Mouse (Mus musculus) adrenal gland, postnatal 25 days (tissue): Measurements from ENCODE around the gene Twf2. TPM values are rescaled to one million over a fixed set of nuclear protein-coding genes. Genes with fewer than 3 reads are reported as not detected.
"Not testable (repeated sequence)": the region's sequence is repeated elsewhere in the genome, so short reads cannot be mapped to it uniquely, and the experiment has no call there.

Experiments
- DNase-seq: peaks from one replicate; pipeline ENCODE4 v3.0.0; 2021; ENCODE audit warnings: mixed read lengths
- long read RNA-seq: library from polyadenylated mRNA; stranded (forward); transcript quantifications from one replicate; pipeline ENCODE4 v2.0.0, GENCODE M21; 2021
- total RNA-seq: library from RNA; stranded (reverse); gene quantifications from 2 replicates; pipeline ENCODE4 v1.2.3, GENCODE M21; 2021

Gene Twf2
- 111 and 128 TPM in 2 replicates for total RNA-seq
- long read RNA-seq, transcript Twf2-201 (9 exons, 1,596 nt), result major isoform, 99 of 123 reads
- long read RNA-seq, transcript Twf2-209 (6 exons, 819 nt), result minor isoform, 6 of 123 reads
- long read RNA-seq, partial matches to known transcripts, result 7 of 123 reads
- long read RNA-seq, other reads (novel, unspliced or antisense), result 9 of 123 reads

GRCm38 (mm10) chr9:106202819-106203636 is at the start of gene Twf2:
Gene Twf2 (plus strand): TSS chr9:106203108.
- peak; percentile 93 for DNase-seq

- peak; percentile 83 for DNase-seq
These were observed 48.8 kb upstream of the Twf2 start for GRCm38 (mm10) chr9:106154106-106154505.

GRCm38 (mm10) chr9:106156419-106156818 is 46.5 kb upstream of the Twf2 start:
- DNase-seq, result peak; percentile 56

- DNase-seq, result no peak
These were observed 45.8 kb upstream of the Twf2 start for GRCm38 (mm10) chr9:106156921-106157622.

GRCm38 (mm10) chr9:106157623-106157925 is 45.3 kb upstream of the Twf2 start:
- no peak for DNase-seq

GRCm38 (mm10) chr9:106158037-106158491 is 44.8 kb upstream of the Twf2 start, which contains the start of gene Glyctk:
Gene Glyctk (minus strand): TSS chr9:106158138.
- no peak for DNase-seq

- no peak for DNase-seq
These were observed 43.7 kb upstream of the Twf2 start for GRCm38 (mm10) chr9:106159237-106159636.

GRCm38 (mm10) chr9:106159784-106160301 is 43.1 kb upstream of the Twf2 start:
- DNase-seq, result peak; percentile 98

- DNase-seq, result no peak
These were observed 42.5 kb upstream of the Twf2 start for GRCm38 (mm10) chr9:106160426-106160825.

GRCm38 (mm10) chr9:106166709-106167108 is 36.2 kb upstream of the Twf2 start:
- DNase-seq, result no peak

- no peak for DNase-seq
These were observed 35.7 kb upstream of the Twf2 start for GRCm38 (mm10) chr9:106167241-106167640.

- no peak for DNase-seq
These were observed 35.2 kb upstream of the Twf2 start for GRCm38 (mm10) chr9:106167703-106168102.

GRCm38 (mm10) chr9:106169006-106169405 is 33.9 kb upstream of the Twf2 start:
- not testable (repeated sequence) for DNase-seq

GRCm38 (mm10) chr9:106169917-106170316 is 33.0 kb upstream of the Twf2 start:
- DNase-seq, result no peak

- peak; percentile 91 for DNase-seq
These were observed 32.2 kb upstream of the Twf2 start, which contains the start of gene Wdr82 for GRCm38 (mm10) chr9:106170556-106171345. Gene Wdr82 (plus strand): TSS chr9:106170928.

GRCm38 (mm10) chr9:106171346-106172158 is 31.4 kb upstream of the Twf2 start:
- peak; percentile 87 for DNase-seq

GRCm38 (mm10) chr9:106172527-106172926 is 30.4 kb upstream of the Twf2 start:
- DNase-seq, result no peak

- no peak for DNase-seq
These were observed 29.5 kb upstream of the Twf2 start for GRCm38 (mm10) chr9:106173363-106173762.

- DNase-seq, result no peak
These were observed 27.2 kb upstream of the Twf2 start for GRCm38 (mm10) chr9:106175552-106176200.

- DNase-seq, result no peak
These were observed 26.1 kb upstream of the Twf2 start for GRCm38 (mm10) chr9:106176769-106177168.
